Mouse (Mus musculus) G1E (cell line): ENCODE results near the gene Hist1h4b. TPM values are rescaled to one million over a fixed set of nuclear protein-coding genes. Genes with fewer than 3 reads are reported as not detected.

Experiments used
- ATAC-seq: 2 replicates; pipeline ENCODE4 v1.8.0; 2016; ENCODE audit warnings: mild to moderate bottlenecking; ENCODE audit not compliant: insufficient number of reproducible peaks, poor library complexity, low FRiP score, severe bottlenecking; ENCODE audit errors: extremely low read depth
- DNase-seq: peaks from one replicate; pipeline ENCODE4 v3.0.0; 2012; ENCODE audit warnings: low spot score
- H3K27me3 ChIP-seq: 2 replicates; pipeline ENCODE4 v1.6.1; 2012; ENCODE audit warnings: mild to moderate bottlenecking, low read length, inconsistent platforms; ENCODE audit not compliant: insufficient read depth
- H3K36me3 ChIP-seq: replicated peaks from 2 replicates; pipeline ENCODE3; 2012; ENCODE audit warnings: mild to moderate bottlenecking, inconsistent platforms
- H3K4me1 ChIP-seq: 2 replicates; pipeline ENCODE4 v1.6.1; 2012; ENCODE audit warnings: low read depth, low read length, inconsistent platforms, mixed read lengths; ENCODE audit not compliant: insufficient read depth
- H3K4me3 ChIP-seq: 2 replicates; pipeline ENCODE4 v1.5.1; 2012; ENCODE audit warnings: low read depth, mild to moderate bottlenecking, inconsistent platforms, low read length, moderate library complexity, mixed read lengths
- H3K9me3 ChIP-seq: replicated peaks from 2 replicates; pipeline ENCODE4 v1.6.1; 2012; ENCODE audit warnings: inconsistent platforms
- CTCF ChIP-seq: IDR thresholded peaks from 2 replicates; pipeline ENCODE4 v1.5.1; 2012; ENCODE audit warnings: low read depth, low read length, inconsistent platforms, mixed read lengths
- GATA1 ChIP-seq: IDR thresholded peaks from 2 replicates; pipeline ENCODE4 v1.6.1; 2012; ENCODE audit warnings: borderline replicate concordance, low read length, inconsistent platforms, mixed read lengths
- GATA2 ChIP-seq: IDR thresholded peaks from 2 replicates; pipeline ENCODE4 v1.6.1; 2012; ENCODE audit warnings: low read depth, low read length, inconsistent platforms, borderline replicate concordance
- POLR2AphosphoS5 ChIP-seq: IDR thresholded peaks from 2 replicates; pipeline ENCODE4 v1.6.1; 2012; ENCODE audit warnings: low read depth, low read length, inconsistent platforms; ENCODE audit not compliant: insufficient replicate concordance
- TAL1 ChIP-seq: conservative IDR thresholded peaks from 2 replicates; pipeline ENCODE4 v1.6.1; 2012; ENCODE audit warnings: low read depth, low read length, inconsistent platforms, mixed read lengths
- polyA plus RNA-seq: library from polyadenylated mRNA; stranded (reverse); fragments of >175 nt; gene quantifications from 2 replicates; pipeline ENCODE4 v1.2.3, GENCODE M21; 2012
- total RNA-seq, 2 experiments: library from RNA; stranded (forward) in 1 of 2; stranded (reverse) in 1 of 2; fragments of 200-1000 nt in 1 of 2; fragments of >200 nt in 1 of 2; fragmentation: Nextera tagmentation in 1 of 2; gene quantifications; 2 replicates each; pipeline ENCODE4 v1.2.3; 2014 to 2017

Hist1h4b gene
- total and polyA plus RNA-seq, 3 experiments, result 6.6 to 2,848 (median 301) TPM

DNA sequence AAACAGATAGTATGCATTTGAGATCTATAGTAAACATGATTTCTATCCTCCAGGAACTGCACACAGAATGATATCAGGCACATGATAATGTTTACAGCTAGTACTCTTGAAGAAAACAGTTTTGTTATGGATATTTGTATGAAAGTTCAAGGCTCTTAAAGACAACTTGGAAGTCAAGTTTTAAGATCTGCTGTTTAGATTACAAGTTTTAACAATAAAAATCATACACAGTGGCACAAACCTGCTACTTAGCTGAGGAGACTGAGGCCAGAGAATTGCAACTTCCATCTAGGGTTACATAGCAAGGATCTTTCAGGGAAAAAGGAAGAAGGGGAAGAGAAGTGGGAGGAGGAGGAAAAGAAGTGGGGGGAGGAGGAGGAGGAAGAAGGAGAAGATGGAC is 1.8 kb upstream of the Hist1h4b start:
- TF ChIP-seq TAL1, result no peak
- no peak for TF ChIP-seq CTCF
- no peak for TF ChIP-seq POLR2AphosphoS5
- TF ChIP-seq GATA2, result no peak
- TF ChIP-seq GATA1, result no peak
- peaks cover 27% of the 10 kb centered on the region for H3K4me1 ChIP-seq
- H3K36me3 ChIP-seq, result no peaks in the 10 kb centered on the region
- H3K9me3 ChIP-seq, result no peaks in the 10 kb centered on the region
- no peak for DNase-seq
- no peaks in the 10 kb centered on the region for H3K27me3 ChIP-seq
- ATAC-seq, result no peak
- H3K4me3 ChIP-seq, result no peak overlapping the region

DNA sequence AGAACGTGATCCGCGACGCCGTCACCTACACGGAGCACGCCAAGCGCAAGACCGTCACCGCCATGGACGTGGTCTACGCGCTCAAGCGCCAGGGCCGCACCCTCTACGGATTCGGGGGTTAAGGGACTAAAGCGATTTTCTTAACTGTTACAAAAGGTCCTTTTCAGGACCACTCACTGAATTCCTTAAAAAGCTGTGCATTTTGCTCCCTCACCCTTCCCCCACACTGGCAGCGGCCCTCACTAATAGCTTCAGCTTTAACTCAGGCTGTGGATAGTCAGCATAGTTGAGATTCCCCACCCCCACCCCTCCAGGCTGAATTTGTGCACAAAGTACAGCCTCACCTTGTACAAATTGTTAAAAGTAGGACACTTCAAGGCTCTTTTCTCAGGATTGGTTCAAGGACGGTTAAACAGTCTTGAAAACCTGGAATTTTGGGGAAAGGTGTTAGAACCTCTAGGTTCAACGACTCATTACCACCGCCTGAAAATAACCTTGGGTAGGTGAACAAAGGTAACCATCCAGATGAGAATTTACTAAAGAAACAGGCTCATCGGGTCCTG is 479 bp downstream of the Hist1h4b start:
- Histone ChIP-seq H3K27me3 (no peaks in the 10 kb centered on the region), H3K4me1 (peaks cover 33% of the 10 kb centered on the region), H3K4me3 (peak overlapping the region; percentile 63; the same call in 1 of the 2 replicates), H3K36me3 (no peaks in the 10 kb centered on the region), H3K9me3 (no peaks in the 10 kb centered on the region)
- no peak for DNase-seq
- no peak for ATAC-seq
- TF ChIP-seq POLR2AphosphoS5, result peak; percentile 92
- no peak for TF ChIP-seq CTCF
- TF ChIP-seq GATA1, result no peak

DNA sequence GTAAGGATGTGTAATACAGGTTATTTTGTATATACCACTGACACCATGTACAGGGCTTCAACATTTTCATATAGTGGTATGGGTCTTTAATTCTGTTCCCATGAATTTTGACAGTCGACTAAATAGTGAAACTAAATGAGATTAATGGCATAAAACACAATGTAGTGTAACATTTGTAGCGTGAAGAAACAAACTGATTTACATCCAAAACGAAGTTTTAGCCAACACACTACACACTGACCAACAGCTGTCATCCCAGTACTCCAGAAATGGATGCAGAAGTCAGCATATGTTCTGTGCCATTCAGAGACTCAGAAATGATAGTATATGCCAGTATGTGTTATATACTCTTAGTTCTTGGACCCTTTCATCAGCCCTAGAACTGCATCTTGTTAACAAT is 1.1 kb downstream of the Hist1h4b start:
- ATAC-seq (no peak), DNase-seq (no peak)
- no peaks in the 10 kb centered on the region for H3K36me3 ChIP-seq
- no peak for TF ChIP-seq GATA1
- TF ChIP-seq GATA2, result no peak
- no peak for TF ChIP-seq CTCF
- TF ChIP-seq TAL1, result no peak
- peak; percentile 87; the same call in 1 of the 2 replicates for TF ChIP-seq POLR2AphosphoS5
- no peak overlapping the region; the same call in 1 of the 2 replicates for H3K4me3 ChIP-seq
- H3K9me3 ChIP-seq, result no peaks in the 10 kb centered on the region
- no peaks in the 10 kb centered on the region for H3K27me3 ChIP-seq
- H3K4me1 ChIP-seq, result peaks cover 35% of the 10 kb centered on the region

DNA sequence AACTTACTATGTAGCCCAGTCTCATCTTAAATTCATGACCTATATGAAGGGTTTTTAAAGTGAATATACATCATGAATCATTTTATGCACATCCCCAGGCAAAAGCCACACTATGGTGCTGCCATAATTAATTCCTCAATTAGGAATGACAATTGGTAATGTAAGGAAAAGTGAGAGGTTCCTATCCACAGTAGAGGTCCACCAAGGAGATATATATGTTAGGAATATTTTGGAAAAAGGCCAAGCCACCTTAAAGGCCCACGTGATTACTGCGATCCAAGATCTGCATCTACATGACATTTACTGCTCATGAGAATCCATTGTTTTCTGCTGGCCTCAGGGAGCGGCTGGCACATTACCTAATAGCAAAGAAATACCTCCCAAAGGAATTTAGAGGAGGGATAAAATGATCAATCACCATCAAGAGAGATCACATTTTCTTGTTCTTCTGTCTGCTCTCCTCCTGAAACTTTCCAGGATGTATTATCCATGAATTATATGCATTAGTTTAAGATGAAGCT is 2.5 kb downstream of the Hist1h4b start:
- Histone ChIP-seq H3K4me3 (no peak overlapping the region), H3K4me1 (peaks cover 46% of the 10 kb centered on the region), H3K9me3 (no peaks in the 10 kb centered on the region), H3K36me3 (no peaks in the 10 kb centered on the region), H3K27me3 (no peaks in the 10 kb centered on the region)
- no peak for ATAC-seq
- TF ChIP-seq GATA2, result no peak
- TF ChIP-seq CTCF, result no peak
- TF ChIP-seq POLR2AphosphoS5, result no peak
- TF ChIP-seq GATA1, result no peak
- no peak for TF ChIP-seq TAL1
- DNase-seq, result no peak

DNA sequence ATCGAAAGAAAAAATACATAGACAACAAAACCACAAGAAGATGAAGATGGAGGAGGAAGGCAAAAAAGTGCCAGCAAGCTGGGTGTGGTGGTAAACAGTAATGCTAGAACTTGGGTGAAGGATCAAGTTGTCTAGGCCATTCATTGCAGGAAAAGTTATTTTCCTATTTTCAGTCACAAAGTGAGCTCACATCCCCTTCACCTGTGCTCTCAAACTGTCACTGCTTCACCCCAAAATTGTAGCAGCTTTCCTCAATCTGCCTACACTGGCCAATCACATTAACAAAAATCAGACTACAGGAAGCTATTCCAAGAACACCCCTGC is 3.1 kb downstream of the Hist1h4b start:
- H3K9me3 ChIP-seq, result no peaks in the 10 kb centered on the region
- H3K27me3 ChIP-seq, result no peaks in the 10 kb centered on the region
- H3K4me1 ChIP-seq, result peaks cover 51% of the 10 kb centered on the region
- ATAC-seq (0 out of 2 replicates have a peak, but pooled peaks have one; percentile 6), DNase-seq (no peak)
- TF ChIP-seq POLR2AphosphoS5, result no peak
- no peak for TF ChIP-seq GATA2
- TF ChIP-seq CTCF, result no peak
- TF ChIP-seq TAL1, result no peak
- no peak for TF ChIP-seq GATA1
- H3K4me3 ChIP-seq, result peak overlapping the region; percentile 68; the same call in 1 of the 2 replicates
- H3K36me3 ChIP-seq, result no peaks in the 10 kb centered on the region

GRCm38 (mm10) chr13:23760240-23760971 is 3.6 kb downstream of the Hist1h4b start:
- TF ChIP-seq GATA2 (no peak), GATA1 (no peak), TAL1 (no peak), POLR2AphosphoS5 (peak; percentile 98; the same call in 1 of the 2 replicates)
- H3K4me3 ChIP-seq, result peak overlapping the region; percentile 68
- peak; percentile 41 for DNase-seq
- H3K27me3 ChIP-seq, result no peaks in the 10 kb centered on the region
- H3K36me3 ChIP-seq, result no peaks in the 10 kb centered on the region
- no peaks in the 10 kb centered on the region for H3K9me3 ChIP-seq
- no peak for ATAC-seq
- peaks cover 50% of the 10 kb centered on the region for H3K4me1 ChIP-seq
